Comparison of ENCODE assay signal across 11 mouse cellular contexts in genomic region chr3:20776128-20776963, GRCm38 (mm10).
DNase-seq lines count a peak whose midpoint lies in the region; ATAC-seq lines count a peak whose summit lies in the region.
"Had no signal": no experiment of that assay in that cellular context is flagged by ENCODE, and none has a peak within 500 bp of the region (broad histone marks: within the 10 kb centered on the region; RNA-seq: fewer than 3 reads in every experiment).

No protein-coding gene starts in this region.

- H3K9me3 ChIP-seq in embryonic facial prominence, embryonic 14.5 days (ENCODE audit: control insufficient read depth, low read length): no peaks in the 10 kb centered on the region
- no peaks in the 10 kb centered on the region for H3K9me3 ChIP-seq in embryonic facial prominence, embryonic 10.5 days
- H3K9me3 ChIP-seq: embryonic facial prominence, embryonic 12.5 days; heart, embryonic 15.5 days; limb, embryonic 15.5 days had no signal

- H3K4me3 ChIP-seq in embryonic facial prominence, embryonic 14.5 days (ENCODE audit: low read depth, low read length): no peak overlapping the region
- no peak overlapping the region for H3K4me3 ChIP-seq in embryonic facial prominence, embryonic 10.5 days
- H3K4me3 ChIP-seq: embryonic facial prominence, embryonic 12.5 days; heart, embryonic 15.5 days; limb, embryonic 15.5 days had no signal

- no peak overlapping the region for H3K27ac ChIP-seq in embryonic facial prominence, embryonic 14.5 days (replicated peaks; ENCODE audit: low read depth, low read length)
- no peak overlapping the region for H3K27ac ChIP-seq in embryonic facial prominence, embryonic 10.5 days (replicated peaks)
- H3K27ac ChIP-seq: embryonic facial prominence, embryonic 12.5 days; heart, embryonic 15.5 days; limb, embryonic 15.5 days had no signal

- no peaks in the 10 kb centered on the region for H3K36me3 ChIP-seq in embryonic facial prominence, embryonic 14.5 days (ENCODE audit: control insufficient read depth, insufficient read depth, low read length)
- H3K36me3 ChIP-seq in embryonic facial prominence, embryonic 10.5 days (replicated peaks): no peaks in the 10 kb centered on the region
- H3K36me3 ChIP-seq: embryonic facial prominence, embryonic 12.5 days; heart, embryonic 15.5 days; limb, embryonic 15.5 days had no signal

- H3K9ac ChIP-seq in embryonic facial prominence, embryonic 14.5 days (ENCODE audit: low read depth, low read length): no peak overlapping the region
- H3K9ac ChIP-seq: embryonic facial prominence, embryonic 12.5 days; heart, embryonic 15.5 days; limb, embryonic 15.5 days had no signal

- 0 out of 2 replicates have a peak, but pooled peaks cover 3% of the 10 kb centered on the region for H3K4me1 ChIP-seq in embryonic facial prominence, embryonic 14.5 days (ENCODE audit: control insufficient read depth, insufficient read depth, low read length)
- H3K4me1 ChIP-seq in embryonic facial prominence, embryonic 10.5 days: no peaks in the 10 kb centered on the region
- H3K4me1 ChIP-seq: embryonic facial prominence, embryonic 12.5 days; heart, embryonic 15.5 days had no signal

- peak; percentile 38 for DNase-seq in embryonic facial prominence, embryonic 14.5 days (ENCODE audit: low spot score)
- DNase-seq in embryonic facial prominence, embryonic 10.5 days (ENCODE audit: low spot score): no peak
- DNase-seq in frontal cortex, adult 2 months (ENCODE audit: extremely low spot score in 1 of 2, low spot score in 1 of 2): peak; percentile 61 to 62
- DNase-seq in left cerebral cortex, adult 9 months (ENCODE audit: low spot score in 2 of 2): peak; percentile 42 to 53
- peak; percentile 9 for DNase-seq in retina, postnatal 1 day
- no peak for DNase-seq in adrenal gland, adult 2 months
- no peak for DNase-seq in urinary bladder, adult 18-20 months (ENCODE audit: low spot score in 2 of 2)
- no peak for DNase-seq in urinary bladder, postnatal 25 days (ENCODE audit: low spot score)

- 57% methylated on average over 4 of the region's 4 CpGs for WGBS in embryonic facial prominence, embryonic 14.5 days
- WGBS in embryonic facial prominence, embryonic 10.5 days: 90% methylated on average over 4 of the region's 4 CpGs

- H3K4me2 ChIP-seq in embryonic facial prominence, embryonic 14.5 days (ENCODE audit: low read depth, low read length): no peak overlapping the region
- H3K4me2 ChIP-seq: embryonic facial prominence, embryonic 12.5 days; heart, embryonic 15.5 days; limb, embryonic 15.5 days had no signal

- no peaks in the 10 kb centered on the region for H3K27me3 ChIP-seq in embryonic facial prominence, embryonic 14.5 days (replicated peaks; ENCODE audit: control insufficient read depth, insufficient read depth, low read length)
- H3K27me3 ChIP-seq in embryonic facial prominence, embryonic 10.5 days (replicated peaks; ENCODE audit: low read depth, poor library complexity, severe bottlenecking): no peaks in the 10 kb centered on the region
- H3K27me3 ChIP-seq: embryonic facial prominence, embryonic 12.5 days; heart, embryonic 15.5 days; limb, embryonic 15.5 days had no signal

- peak; percentile 53; the same call in 1 of the 2 replicates for ATAC-seq in embryonic facial prominence, embryonic 14.5 days (ENCODE audit: low read depth)

Comparison
In these comparisons a context has a peak if more than half of its experiments do, and no peak if none do; other contexts are left out.
1. DNase-seq: peak in embryonic facial prominence, embryonic 14.5 days (single experiment), frontal cortex, adult 2 months (2 of 2), left cerebral cortex, adult 9 months (2 of 2) and retina, postnatal 1 day (single experiment); none in embryonic facial prominence, embryonic 10.5 days (single experiment), adrenal gland, adult 2 months (single experiment), urinary bladder, adult 18-20 months (0 of 2) and urinary bladder, postnatal 25 days (single experiment).